Mouse (Mus musculus) inflammation-experienced regulatory T-cells, adult 6 months (primary cell): ENCODE measurements around the gene Smco2. TPM values are rescaled to one million over a fixed set of nuclear protein-coding genes. Genes with fewer than 3 reads are reported as not detected.

Experiments used
- ATAC-seq: one replicate; pipeline ENCODE4 v1.8.0; 2017
- polyA plus RNA-seq, 3 experiments: library from polyadenylated mRNA; unstranded; fragments of 100-300 nt; shearing (Covaris generic); gene quantifications; one replicate each; pipeline ENCODE4 v1.2.1; 2017

Gene Smco2
- not detected for polyA plus RNA-seq

DNA sequence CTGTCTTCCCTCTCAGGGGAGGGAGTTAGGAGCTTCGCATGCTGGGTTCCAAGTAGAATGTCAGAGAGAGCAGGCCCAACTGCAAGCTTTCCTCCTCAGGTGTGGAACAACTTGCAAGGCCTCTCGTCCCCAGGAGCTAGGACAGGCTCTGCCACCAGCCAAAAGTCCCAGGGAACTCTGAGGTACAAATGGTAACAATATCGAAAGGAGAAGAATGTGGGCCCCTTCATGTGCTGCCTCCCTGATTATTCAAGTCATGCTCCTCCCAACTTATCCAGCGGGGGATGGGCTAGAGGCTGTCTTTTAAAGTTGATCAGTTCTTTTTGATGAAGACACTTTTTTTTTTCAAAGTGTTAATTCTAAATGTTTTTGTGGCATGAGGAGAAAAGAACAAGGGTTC, at the start of gene Smco2:
Gene Smco2, plus strand, starts transcription at position 55 of the 400 bp plus-strand sequence.
- no peak for ATAC-seq

DNA sequence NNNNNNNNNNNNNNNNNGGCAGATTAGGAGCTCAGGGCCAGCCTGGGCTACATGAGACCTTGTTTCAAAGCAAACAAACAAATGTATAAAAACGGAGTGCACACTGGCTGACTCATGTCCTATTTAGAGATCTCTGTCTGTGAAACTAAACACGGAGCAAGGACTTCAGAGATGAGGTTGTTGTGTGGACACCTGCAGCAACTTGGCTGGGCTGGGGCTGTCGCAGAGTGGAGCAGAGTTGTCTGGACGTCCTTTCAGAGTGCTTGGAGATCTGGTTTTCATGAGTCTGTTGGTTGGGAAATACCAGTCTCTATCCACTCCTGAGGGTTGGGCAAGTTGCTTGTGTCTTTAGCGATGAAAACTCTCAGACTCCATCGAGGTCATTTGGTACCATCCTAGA, 39.9 kb upstream of the Smco2 start:
- ATAC-seq = no peak

DNA sequence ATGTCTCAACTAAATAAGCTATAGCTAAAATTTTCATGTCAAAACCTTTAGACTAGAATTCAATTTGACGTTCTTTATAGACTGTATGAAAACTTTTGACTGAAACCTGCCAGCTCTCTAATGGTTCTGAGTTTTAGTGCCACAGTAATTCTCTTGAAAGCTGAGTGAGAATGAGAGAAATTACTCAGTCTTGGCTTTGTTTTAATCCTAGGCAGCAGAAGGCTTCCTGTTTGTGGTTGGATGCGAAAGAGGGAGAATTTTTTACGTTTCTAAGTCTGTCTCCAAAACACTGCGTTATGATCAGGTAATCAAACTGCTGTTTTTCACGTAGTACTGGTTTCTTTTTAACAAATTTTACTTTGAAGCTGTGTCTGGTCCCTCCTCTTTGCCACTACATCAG, 36.9 kb upstream of the Smco2 start:
- no peak for ATAC-seq

DNA sequence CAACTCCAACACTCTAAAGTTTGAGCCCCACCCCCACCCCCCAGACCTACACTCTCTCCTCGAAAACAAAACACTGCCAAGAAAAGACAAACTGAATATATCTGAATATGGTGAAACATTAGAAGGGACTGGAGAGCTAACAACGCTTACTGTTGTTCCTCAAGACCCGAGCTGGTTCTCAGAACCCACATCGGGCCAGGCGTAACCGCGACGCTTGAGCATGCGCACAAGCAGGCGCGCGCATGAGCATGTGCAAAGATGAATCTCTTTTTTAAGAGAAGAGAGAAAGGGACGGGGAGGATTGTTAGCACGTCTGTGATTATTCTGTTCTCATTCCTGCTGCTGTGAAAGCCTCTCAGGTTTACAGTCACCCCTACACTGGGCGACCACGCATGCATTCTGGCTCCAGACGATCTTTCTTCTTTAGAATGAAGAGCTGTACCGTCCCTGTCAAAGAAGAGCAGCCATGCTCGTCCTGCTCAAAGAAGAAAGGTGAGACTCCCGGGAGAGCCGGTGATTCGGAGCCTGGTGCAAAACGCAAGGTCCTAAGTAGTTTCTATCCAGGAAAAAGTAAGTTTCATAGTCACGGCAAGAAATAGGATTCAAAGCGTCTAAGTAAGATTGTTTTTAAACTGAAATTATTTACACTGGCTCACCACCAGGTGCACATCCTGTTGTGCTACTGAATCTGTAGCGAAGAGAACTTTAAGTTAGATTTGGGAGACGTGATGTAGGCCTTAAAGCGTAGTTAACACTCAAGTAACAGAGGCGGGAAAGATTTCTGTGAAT, 29.5 kb upstream of the Smco2 start:
- peak; percentile 35 for ATAC-seq

DNA sequence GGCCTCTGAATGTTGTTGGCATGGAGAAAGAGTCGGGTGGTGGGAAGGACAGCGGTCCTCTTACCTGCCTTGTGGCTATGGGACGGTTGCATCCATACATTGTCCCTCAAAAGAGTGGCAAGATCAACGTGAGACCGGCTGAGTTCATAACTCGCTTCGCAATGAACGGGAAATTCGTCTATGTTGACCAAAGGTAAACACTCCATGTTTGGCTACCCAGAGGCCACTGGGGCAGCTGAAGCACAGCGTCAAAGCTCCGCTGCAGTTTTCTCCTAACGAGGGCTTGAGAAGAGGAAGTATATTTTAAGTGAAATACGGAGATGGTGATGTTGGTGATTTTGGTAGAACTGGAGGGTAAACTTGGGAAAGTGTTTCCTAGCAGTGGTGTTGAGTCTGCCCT, 27.9 kb upstream of the Smco2 start:
- ATAC-seq = no peak

DNA sequence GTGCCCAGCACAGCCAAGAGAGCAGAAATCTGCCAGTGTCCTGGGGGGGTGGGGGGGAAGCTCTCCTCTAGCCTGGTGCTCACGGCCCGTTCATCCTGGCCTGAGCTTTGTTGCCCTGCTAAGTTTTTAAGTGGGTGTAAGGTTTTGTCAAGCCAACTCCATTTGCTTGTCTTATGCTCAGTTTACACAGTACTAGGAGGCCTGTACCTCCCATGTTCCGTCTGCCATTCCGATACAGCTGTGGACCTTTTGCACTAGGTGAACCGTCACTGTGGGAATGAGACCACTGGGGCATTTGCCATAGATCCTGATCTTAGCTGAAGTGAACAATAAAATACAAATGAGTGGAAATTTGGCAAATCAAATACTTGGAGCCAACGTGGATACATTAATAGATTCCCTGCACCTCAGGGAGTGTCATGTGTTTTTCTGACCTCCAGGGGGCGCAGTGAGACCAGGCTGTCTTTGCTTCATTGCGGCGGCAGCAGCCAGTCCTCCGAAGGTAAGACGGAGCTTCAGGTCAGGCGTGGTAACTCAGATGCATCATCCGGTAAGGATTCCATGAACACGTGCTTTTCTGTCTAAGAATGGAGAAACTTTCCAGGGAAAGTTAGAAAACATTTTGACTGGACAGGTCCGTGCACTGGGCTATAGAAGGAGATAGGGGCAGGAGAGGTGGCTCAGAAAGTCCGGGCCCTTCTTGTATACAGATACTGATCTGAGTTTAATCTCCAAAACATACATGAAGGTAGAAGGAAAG, 25.0 kb upstream of the Smco2 start:
- ATAC-seq = no peak

DNA sequence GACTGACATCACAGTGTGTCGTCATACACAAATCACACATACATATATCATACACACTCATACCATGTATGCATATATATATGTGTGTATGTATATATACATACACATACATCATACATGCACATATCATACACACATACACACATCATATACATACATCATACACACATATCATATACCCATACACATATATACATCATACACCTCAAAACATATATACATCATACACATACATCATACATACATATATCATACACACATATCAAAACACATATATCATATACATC, 24.5 kb upstream of the Smco2 start:
- ATAC-seq = no peak

DNA sequence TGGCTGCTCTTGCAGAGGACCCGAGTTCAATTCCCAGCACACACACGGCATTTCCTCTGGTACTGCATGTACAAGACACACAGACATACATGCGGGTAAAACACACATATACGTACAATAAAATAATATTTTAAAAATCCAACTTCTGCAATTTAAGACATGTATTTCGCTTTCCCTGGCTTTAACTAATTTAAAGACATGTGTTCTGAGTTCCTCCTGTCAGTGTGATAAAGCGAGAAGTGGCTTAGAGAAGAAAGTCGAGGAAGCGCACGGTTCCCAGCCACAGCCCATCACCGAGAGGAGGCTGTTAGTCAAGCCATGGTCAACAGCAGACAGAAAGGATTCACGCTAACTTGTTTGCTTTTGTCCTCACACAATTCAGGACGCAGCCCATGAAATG, 18.6 kb upstream of the Smco2 start:
- no peak for ATAC-seq

DNA sequence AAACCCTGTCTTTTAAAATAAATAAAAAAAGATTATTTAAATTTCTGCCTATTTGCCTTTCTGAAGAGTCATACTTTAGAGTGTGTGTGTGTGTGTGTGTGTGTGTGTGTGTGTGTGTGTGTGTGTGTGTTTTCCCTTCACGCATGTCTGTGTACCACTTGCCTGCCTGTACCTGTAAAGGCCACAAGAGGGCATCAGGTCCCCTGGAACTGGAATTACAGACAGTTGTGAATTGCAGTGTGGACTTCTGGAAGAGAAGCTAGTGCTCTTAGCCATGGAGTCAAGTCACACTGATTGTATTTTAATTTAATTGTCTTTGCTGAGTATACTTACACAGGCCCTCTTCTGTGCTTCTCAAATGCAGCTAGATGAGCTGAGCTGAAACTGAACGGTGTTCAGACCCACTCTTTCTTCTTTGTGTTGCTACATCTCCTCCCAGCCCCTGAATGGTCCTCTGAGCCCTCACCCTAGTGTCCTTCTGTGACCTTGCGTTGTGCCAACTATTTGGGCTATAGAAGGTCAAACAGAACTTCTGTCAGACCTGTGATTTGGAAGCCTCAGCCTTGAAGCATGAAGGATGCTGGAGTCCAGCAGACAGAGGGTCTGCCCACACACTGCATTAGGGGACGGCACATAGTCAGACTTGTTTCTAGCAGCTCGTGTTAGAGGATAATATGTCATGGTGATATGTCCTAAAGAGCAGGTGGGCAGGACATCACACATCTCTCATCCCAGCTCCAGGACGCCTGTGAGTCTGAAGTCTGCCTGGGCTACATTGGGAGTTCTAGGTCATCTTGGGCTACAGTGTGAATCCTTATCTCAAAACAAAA, 16.2 kb upstream of the Smco2 start:
- no peak for ATAC-seq

DNA sequence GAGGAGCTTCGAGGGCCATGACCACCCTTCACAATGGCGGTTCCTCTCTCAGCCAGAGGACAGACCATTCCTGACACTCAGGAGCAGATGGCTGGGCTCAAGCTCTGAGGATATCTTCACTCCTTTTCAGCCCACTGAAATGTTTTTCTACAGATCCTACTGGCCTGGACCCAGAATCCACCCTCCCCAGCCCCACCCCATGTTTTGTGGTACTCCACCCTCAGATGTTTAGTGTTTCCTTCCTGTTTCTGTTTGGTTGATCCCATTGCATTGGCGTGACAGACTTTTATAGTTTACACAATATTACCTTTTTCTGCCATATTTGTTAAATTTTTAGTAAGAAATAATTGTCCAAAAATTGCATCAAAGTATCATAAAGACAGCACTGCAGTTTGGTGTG, 15.6 kb upstream of the Smco2 start:
- no peak for ATAC-seq

DNA sequence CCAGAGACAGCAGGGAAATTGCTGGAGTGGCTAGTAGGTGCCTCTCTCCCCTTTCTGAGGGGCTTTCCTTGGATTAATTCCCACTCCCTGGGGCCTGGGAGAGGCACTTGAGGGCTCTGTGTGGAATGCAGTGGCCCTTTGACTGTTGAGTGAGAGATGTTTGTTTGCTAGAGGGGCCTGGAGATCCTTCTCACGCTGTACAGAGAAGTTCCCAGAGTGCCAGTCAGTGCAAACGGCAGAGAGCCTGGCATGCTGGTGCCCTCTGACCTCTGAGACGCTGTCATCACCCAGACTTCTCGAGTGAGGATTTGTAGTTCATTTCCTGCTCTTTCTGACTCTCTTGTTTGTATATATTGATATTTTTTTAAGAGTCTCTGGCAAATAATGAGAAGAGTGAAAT, 14.1 kb upstream of the Smco2 start:
- no peak for ATAC-seq

DNA sequence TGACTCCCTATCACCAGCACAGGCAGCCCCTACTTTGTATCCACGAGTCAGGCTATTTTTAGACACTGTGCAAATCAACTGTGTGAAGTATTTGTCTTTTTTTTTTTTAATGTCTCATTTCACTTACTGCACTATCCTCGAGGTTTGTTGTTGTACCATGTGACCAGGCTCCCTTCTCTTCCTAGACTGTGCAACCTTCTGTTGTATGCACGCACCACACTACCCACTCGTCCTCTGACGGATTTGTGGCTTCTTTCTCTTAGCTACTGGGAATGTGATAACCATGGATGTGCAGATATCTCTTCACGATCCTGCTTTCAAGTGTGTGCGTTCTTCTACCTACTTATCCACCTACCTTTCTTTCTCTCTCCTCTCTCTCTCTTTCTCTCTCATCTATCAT, 12.6 kb upstream of the Smco2 start:
- ATAC-seq = no peak

DNA sequence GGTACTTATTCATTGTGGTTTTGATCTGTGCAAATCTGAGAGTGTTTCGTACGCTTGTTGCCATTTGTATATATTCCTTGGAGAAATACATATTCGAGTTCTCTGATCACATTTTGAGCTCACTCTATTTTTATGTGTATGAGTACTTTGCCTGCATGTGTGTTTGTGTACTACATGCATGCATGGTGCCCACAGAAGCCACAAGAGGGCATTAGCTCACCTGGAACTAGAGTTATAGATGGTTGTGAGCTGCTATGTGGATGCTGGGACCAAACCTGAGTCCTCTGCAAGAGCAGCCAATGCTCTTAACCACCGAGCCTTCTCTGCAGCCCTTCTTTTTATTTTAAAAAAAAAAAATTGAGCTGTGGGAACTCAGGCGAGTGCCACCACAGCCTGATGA, 11.5 kb upstream of the Smco2 start:
- no peak for ATAC-seq

DNA sequence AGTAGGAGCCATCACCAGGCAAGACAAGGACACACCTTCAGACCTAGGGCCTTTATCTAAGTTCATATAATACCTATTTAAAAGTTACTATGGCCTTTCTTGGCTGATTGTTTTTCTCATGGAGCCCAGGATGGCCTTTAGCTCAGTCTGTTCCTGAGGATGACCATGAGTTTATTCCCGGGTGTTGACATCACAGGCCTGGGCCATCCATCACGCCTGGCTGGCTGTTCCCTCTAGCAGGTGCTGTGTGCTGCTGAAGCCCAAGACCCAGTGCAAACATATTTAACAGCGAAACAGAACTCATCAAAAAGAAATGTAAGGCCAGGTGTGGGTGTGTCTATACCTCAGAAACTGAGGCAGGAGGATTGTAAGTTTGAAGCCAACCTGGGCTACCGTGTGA, 11.0 kb upstream of the Smco2 start:
- ATAC-seq = no peak

DNA sequence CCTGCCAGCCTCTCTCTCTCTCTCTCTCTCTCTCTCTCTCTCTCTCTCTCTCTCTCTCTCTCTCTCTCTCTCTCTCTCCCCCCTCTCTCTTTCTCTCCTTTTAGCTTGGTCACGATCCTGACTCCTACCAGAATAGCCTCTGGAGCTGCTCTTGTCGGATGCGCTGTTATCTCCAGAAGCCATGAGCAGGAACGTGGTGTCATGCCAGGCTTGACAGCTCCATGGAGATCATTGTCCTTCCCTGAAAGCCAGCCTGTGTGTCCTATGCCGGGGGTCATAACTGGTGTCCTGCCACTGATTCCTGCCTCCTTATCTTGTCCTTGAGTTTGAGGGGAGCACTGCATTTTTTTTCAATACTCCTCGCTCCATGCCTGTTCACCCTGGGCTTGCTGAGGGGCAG, 5.0 kb upstream of the Smco2 start:
- no peak for ATAC-seq

DNA sequence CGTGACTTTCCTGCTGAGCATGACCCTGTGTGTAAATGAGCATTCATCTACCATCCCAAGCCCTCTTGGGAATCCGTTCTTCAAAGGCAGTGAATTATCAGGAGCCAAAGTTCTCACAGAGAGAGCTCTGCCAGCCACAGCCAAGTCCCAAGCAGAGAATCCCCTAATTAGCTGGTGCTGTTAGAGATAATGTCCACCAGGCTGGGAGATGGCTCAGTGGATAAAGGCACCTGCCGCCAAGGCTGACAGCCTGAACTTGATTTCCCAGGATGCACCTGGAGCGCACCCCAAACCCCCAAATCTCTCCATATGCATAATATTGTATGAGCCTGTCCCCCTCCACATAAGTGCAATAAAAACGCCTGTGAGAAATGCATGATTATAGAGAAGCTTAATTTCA, 4.6 kb upstream of the Smco2 start:
- ATAC-seq = no peak

DNA sequence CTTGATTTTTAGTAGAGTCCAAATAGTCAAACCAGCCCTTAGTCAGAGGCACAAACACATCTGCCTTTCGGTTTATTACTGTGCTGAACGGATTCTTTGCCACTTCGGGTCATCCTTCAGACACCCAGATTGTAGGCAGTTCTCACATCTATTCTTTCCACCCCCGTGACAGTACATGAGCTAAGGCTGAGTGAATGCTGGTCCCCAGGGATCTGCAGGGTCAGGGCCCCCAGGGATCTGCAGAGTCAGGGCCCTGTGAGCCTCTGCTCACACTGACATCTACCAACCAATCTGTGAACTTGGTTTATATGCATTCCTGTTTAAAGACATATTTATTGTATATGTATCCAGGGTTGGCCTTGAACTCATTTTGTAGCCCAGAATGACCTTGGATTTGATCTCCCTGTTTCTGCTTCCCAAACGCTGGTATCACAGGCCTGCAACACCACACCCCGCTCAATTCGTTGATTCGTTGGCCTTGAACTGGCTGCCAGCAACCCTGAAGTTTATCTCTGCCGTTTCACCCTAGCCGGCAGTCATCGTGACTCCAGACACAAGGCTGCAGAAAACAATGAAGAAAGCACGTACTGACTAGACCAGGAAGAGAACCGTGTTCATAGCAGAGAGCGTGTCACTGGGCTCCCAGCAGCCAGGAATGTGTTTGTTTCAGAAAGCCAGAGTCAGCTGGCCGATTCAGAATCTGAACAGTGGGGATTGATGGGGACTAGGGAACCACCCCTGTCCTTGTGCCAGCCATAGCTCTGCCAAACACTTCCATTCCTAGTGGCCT, 3.7 kb upstream of the Smco2 start:
- no peak for ATAC-seq

DNA sequence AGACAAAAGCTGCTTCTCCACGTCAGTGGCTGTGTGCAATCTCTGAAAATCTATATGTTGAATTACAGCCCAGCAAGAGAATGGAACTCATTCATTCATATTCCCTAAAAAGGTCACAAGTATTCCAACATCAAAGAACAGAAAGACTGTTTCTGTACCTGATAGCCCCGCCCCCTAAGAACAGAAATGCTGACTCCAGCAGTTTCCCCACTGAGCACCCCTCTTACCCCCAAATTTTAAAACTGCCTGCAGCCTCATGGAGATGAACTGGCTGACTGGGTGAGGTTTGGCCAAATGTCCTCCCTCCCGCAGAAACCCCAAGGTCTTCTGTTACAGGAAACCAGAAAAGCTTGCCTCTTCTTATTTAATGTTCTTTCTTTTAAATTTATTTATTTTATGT, 2.5 kb upstream of the Smco2 start:
- ATAC-seq = no peak

DNA sequence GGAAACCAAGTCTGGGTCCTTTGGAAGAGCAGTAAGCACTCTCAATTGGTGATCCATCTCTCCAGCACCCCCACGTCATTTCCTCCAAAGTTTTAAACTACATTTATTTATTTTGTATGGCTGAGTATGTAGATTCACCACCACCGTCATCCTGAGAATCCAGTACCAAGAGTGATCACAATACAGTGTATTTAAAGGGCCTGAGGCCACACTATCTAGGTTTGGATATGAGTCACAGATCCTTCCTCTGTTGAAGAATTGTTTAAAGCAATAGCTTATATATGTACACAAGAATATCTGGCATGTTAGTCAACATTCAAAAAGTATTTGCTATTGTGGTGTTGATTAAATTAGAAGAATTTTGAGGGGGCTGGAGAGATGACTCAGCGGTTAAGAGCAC, 1.6 kb upstream of the Smco2 start:
- no peak for ATAC-seq

DNA sequence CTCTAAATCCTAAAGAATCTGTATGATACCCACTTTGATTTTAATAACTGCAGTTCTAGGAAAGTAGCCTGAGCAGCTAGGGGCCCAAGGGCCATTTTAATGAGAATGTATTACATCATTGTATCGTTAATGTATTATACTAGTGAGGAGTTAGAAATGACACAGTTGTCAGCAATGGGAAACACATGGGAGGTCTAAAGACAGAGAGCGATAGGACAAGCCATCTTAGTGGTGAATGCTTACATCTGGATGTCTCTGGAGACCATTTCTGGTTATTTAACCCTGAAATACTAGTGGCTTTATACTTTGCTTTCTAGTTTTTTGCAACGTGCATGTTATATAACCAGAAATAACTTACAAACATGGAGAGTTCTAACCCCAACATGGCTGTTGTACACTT, 2.0 kb downstream of the Smco2 start:
- ATAC-seq = no peak

DNA sequence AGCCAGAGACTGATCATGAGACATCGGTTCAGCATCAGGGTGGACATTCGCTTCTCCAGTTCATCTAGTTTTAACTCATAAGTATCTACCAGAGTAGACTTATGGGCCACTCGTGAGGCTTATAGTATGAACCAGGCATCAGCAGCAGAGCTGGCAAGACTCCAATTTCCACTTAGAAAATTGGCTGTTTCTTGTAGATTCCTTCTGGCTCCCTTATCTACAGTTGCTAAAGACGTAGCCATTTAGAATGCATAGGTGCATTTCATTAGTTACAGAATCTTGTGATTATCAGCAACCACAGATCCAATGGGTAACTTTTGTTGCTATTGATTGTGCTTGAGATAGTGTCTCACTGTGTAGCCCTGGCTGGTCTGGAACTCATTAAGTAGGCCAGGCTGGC, 2.8 kb downstream of the Smco2 start:
- ATAC-seq = no peak

DNA sequence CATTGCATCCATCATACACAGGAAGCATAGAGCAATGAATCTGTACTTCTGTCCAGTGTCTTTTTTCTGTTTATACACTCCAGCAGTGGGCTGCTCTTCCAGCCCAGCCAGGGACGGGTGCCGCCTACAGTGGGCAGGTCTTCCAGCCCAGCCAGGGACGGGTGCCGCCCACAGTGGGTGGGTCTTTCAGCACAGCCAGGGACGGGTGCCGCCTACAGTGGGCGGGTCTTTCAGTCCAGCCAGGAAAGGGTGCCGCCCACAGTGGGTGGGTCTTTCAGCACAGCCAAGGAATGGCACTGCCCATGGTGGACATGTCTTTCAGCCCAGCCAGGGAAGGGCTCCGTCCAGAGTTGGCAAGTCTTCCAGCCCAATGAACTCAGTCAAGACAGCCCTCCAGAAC, 5.3 kb downstream of the Smco2 start:
- no peak for ATAC-seq

DNA sequence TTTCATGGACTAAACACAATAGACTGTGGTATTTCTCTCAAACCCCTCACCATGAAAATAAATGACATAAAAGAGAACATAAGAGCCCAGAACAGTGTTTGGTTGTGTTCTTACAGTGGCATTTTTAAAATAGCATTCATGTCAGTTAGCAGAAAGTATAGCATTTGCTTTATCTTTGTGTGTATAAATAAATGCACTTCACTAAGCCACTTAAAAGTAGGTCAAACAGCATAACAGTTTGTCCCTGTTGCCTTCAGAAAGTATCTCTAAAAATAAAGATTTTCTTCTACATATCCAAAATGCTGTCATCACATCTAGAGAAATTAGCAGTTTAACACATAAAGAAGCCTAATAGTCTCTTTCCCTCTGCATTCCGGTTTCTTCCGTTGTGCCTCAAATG, 7.5 kb downstream of the Smco2 start:
- no peak for ATAC-seq
